Mouse (Mus musculus) liver, embryonic 16.5 days (tissue): ENCODE results near the gene Atp6v1e1. TPM values are rescaled to one million over a fixed set of nuclear protein-coding genes. Genes with fewer than 3 reads are reported as not detected.

ENCODE experiments used
- ATAC-seq: fragments of 200-750 bp; cut with Nextera tagmentation; 2 replicates; pipeline ENCODE4 v1.8.0; 2017; ENCODE audit warnings: low read depth, mild to moderate bottlenecking, moderate number of reproducible peaks, moderate library complexity
- H3K27ac ChIP-seq: fragments of 300-500 bp; sonication (generic); 2 replicates; pipeline ENCODE4 v1.5.1; 2014; ENCODE audit warnings: mild to moderate bottlenecking, low read length
- H3K27me3 ChIP-seq: fragments of 300-500 bp; sonication (generic); 2 replicates; pipeline ENCODE4 v1.6.1; 2014; ENCODE audit warnings: low read depth, low read length, mixed read lengths; ENCODE audit not compliant: control insufficient read depth, insufficient read depth
- H3K36me3 ChIP-seq: fragments of 300-500 bp; sonication (generic); 2 replicates; pipeline ENCODE4 v1.6.1; 2014; ENCODE audit warnings: mild to moderate bottlenecking; ENCODE audit not compliant: control insufficient read depth, insufficient read depth
- H3K4me1 ChIP-seq: fragments of 300-500 bp; sonication (generic); 2 replicates; pipeline ENCODE4 v1.6.1; 2014; ENCODE audit warnings: low read depth, low read length, mixed read lengths; ENCODE audit not compliant: control insufficient read depth
- H3K4me2 ChIP-seq: fragments of 300-500 bp; sonication (generic); 2 replicates; pipeline ENCODE4 v1.6.1; 2014; ENCODE audit warnings: low read depth, low read length, mixed read lengths
- H3K4me3 ChIP-seq: fragments of 300-500 bp; sonication (generic); 2 replicates; pipeline ENCODE4 v1.5.1; 2014; ENCODE audit warnings: low read depth, mild to moderate bottlenecking, low read length
- H3K9ac ChIP-seq: fragments of 300-500 bp; sonication (generic); 2 replicates; pipeline ENCODE4 v1.6.1; 2014; ENCODE audit warnings: low read depth, low read length
- H3K9me3 ChIP-seq: fragments of 300-500 bp; sonication (generic); replicated peaks from 2 replicates; pipeline ENCODE4 v1.6.1; 2016; ENCODE audit warnings: low read length; ENCODE audit not compliant: control insufficient read depth
- WGBS: fragments of 180-500 bp; shearing (Covaris S2); extraction: QIAGEN DNeasy Blood & Tissue Kit; methylation state at CpG from one replicate; pipeline ENCODE4 v1.1.7; 2014; ENCODE audit not compliant: insufficient replicate concordance; 5-methylcytosine and 5-hydroxymethylcytosine counted together
- polyA plus RNA-seq: library from polyadenylated mRNA; unstranded; fragments of >200 nt; fragmentation: Nextera tagmentation; extraction: Ambion mirVana; gene quantifications from 2 replicates; pipeline ENCODE4 v1.2.1, GENCODE M21; 2015

The Atp6v1e1 gene
- polyA plus RNA-seq, 1 experiment from 2014 or later = 171 TPM

GRCm38 (mm10) chr6:120784351-120784750 is 38.2 kb downstream of the Atp6v1e1 start:
- Histone ChIP-seq H3K9me3 (no peaks in the 10 kb centered on the region), H3K27ac (no peak overlapping the region), H3K36me3 (no peaks in the 10 kb centered on the region), H3K9ac (no peak overlapping the region), H3K4me3 (no peak overlapping the region), H3K4me1 (peaks cover 15% of the 10 kb centered on the region), H3K27me3 (no peaks in the 10 kb centered on the region), H3K4me2 (no peak overlapping the region)
- 70% methylated on average over 7 of the region's 7 CpGs for WGBS
- ATAC-seq = no peak

DNA sequence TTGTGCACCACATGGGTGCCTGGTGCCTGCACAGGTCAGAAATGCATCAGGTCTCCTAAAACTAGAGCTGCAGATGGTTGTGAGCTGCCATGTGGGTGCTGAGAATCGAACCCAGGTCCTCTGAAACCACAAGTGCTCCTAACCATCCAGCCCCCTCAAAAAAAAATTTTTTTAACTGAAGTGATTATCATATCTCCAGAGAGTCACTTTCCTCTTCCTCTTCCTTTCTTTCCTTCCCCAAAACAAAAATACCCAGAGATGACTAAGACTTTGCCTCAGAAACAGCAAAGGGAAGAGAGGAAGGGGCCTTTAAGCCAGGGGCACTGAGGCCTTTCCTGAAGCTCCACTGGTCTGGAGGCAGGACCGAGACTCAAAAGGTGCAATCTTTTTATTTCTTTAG is 39.6 kb downstream of the Atp6v1e1 start:
- no peak overlapping the region for H3K4me3 ChIP-seq
- no peak for ATAC-seq
- H3K36me3 ChIP-seq = no peaks in the 10 kb centered on the region
- H3K27ac ChIP-seq = no peak overlapping the region
- no peaks in the 10 kb centered on the region for H3K9me3 ChIP-seq
- H3K4me1 ChIP-seq = peaks cover 10% of the 10 kb centered on the region
- WGBS = 47% methylated on average over 2 of the region's 2 CpGs
- H3K4me2 ChIP-seq = no peak overlapping the region
- no peak overlapping the region for H3K9ac ChIP-seq
- H3K27me3 ChIP-seq = no peaks in the 10 kb centered on the region

- Histone ChIP-seq H3K4me3 (no peak overlapping the region), H3K4me2 (no peak overlapping the region), H3K4me1 (no peaks in the 10 kb centered on the region), H3K27me3 (no peaks in the 10 kb centered on the region), H3K9ac (no peak overlapping the region), H3K36me3 (no peaks in the 10 kb centered on the region), H3K9me3 (no peaks in the 10 kb centered on the region), H3K27ac (no peak overlapping the region)
- WGBS = 59% methylated on average over 3 of the region's 3 CpGs
- no peak for ATAC-seq
These were observed 44.4 kb downstream of the Atp6v1e1 start for GRCm38 (mm10) chr6:120778226-120778625.

GRCm38 (mm10) chr6:120777533-120777932 is 45.1 kb downstream of the Atp6v1e1 start:
- Histone ChIP-seq H3K27ac (no peak overlapping the region), H3K4me2 (no peak overlapping the region), H3K36me3 (no peaks in the 10 kb centered on the region), H3K4me3 (no peak overlapping the region), H3K9ac (no peak overlapping the region), H3K4me1 (no peaks in the 10 kb centered on the region), H3K27me3 (no peaks in the 10 kb centered on the region), H3K9me3 (no peaks in the 10 kb centered on the region)
- ATAC-seq = no peak
- 80% methylated on average over 9 of the region's 9 CpGs for WGBS

DNA sequence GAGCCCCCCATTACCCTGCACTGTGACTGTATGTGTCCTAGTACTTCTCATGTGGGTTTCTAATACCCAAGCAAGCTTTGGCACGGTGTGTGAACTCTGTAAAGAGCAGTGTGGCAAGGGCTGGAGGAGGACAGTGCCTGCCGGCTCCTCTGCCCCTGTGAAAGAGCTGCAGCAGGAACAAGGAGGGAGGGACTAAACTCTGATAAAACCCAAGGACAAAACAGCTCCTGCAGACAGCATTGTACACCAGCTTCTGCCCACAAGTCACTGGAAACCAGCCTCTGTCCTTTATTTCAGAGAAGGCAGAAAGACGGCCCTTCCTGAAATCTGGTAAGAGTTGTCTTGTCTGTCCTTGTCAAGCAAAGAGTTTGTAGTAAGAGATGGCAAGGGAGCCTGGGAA is 46.3 kb downstream of the Atp6v1e1 start:
- WGBS = 57% methylated on average over 3 of the region's 3 CpGs
- H3K9ac ChIP-seq = no peak overlapping the region
- no peak overlapping the region for H3K4me3 ChIP-seq
- H3K36me3 ChIP-seq = no peaks in the 10 kb centered on the region
- H3K4me2 ChIP-seq = no peak overlapping the region
- no peaks in the 10 kb centered on the region for H3K27me3 ChIP-seq
- no peaks in the 10 kb centered on the region for H3K4me1 ChIP-seq
- no peak for ATAC-seq
- no peaks in the 10 kb centered on the region for H3K9me3 ChIP-seq
- no peak overlapping the region for H3K27ac ChIP-seq

GRCm38 (mm10) chr6:120773763-120774162 is 48.8 kb downstream of the Atp6v1e1 start:
- Histone ChIP-seq H3K9me3 (no peaks in the 10 kb centered on the region), H3K27ac (no peak overlapping the region), H3K27me3 (no peaks in the 10 kb centered on the region), H3K9ac (no peak overlapping the region), H3K36me3 (no peaks in the 10 kb centered on the region), H3K4me3 (no peak overlapping the region), H3K4me2 (no peak overlapping the region), H3K4me1 (no peaks in the 10 kb centered on the region)
- WGBS = 83% methylated on average over 6 of the region's 6 CpGs
- ATAC-seq = no peak

DNA sequence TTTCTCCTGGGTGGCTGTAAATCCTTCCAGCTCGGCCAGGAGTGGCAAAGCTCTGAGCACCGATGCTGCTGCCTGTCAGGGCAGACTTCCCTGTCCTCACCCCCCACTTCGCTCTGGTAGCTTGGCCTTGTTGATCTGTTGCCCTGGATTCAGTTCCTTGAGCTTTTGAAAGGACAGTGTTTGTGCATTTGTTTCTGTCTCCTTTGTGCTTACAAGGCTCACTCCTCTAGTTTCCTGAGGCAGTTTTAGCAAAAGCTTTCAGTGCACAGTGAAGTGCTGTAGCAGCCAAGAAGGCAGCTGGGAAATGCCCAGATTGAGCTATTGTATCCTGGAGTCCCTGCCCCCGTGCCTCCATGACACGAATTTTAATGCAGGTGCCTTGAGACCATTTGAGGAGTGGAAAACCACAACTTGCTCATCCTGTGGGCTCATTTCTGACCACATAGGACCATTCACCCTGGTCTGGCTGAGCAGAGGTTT is 49.4 kb downstream of the Atp6v1e1 start, which contains the start of gene Slc25a18:
Slc25a18 (plus strand) TSS at position 430 of the 480 bp plus-strand sequence.
- no peaks in the 10 kb centered on the region for H3K27me3 ChIP-seq
- H3K4me2 ChIP-seq = no peak within 1 kb of the TSS
- no peak within 1 kb of the TSS for H3K9ac ChIP-seq
- H3K9me3 ChIP-seq = no peaks in the 10 kb centered on the region
- WGBS = 51% methylated on average over 5 of the region's 5 CpGs
- no peak for ATAC-seq
- no peaks in the 10 kb centered on the region for H3K36me3 ChIP-seq
- no peaks in the 10 kb centered on the region for H3K4me1 ChIP-seq
- H3K4me3 ChIP-seq = no peak within 1 kb of the TSS
- H3K27ac ChIP-seq = no peak within 1 kb of the TSS

GRCm38 (mm10) chr6:120772025-120772424 is 50.6 kb downstream of the Atp6v1e1 start:
- H3K27me3 ChIP-seq = no peaks in the 10 kb centered on the region
- no peak for ATAC-seq

GRCm38 (mm10) chr6:120771366-120771765 is 51.2 kb downstream of the Atp6v1e1 start:
- Histone ChIP-seq H3K9me3 (no peaks in the 10 kb centered on the region), H3K27ac (no peak overlapping the region), H3K27me3 (no peaks in the 10 kb centered on the region), H3K36me3 (peaks cover 3% of the 10 kb centered on the region; the same call in 1 of the 2 replicates), H3K9ac (no peak overlapping the region), H3K4me2 (no peak overlapping the region), H3K4me1 (no peaks in the 10 kb centered on the region), H3K4me3 (no peak overlapping the region)
- no peak for ATAC-seq
- WGBS = 36% methylated on average over 1 of the region's 1 CpGs

More at GRCm38 (mm10) chr6:120772025-120772424, 50.6 kb downstream of the Atp6v1e1 start:
- Histone ChIP-seq H3K4me1 (no peaks in the 10 kb centered on the region), H3K27ac (no peak overlapping the region), H3K4me3 (no peak overlapping the region), H3K36me3 (no peaks in the 10 kb centered on the region), H3K9me3 (no peaks in the 10 kb centered on the region), H3K4me2 (no peak overlapping the region), H3K9ac (no peak overlapping the region)
